21 mouse cellular contexts compared by ENCODE assay signal in genomic region chr12:88407996-88408322, GRCm38 (mm10). TPM values are rescaled to one million over a fixed set of nuclear protein-coding genes. Genes with fewer than 3 reads are reported as not detected.
DNase-seq lines count a peak whose midpoint lies in the region; ATAC-seq lines count a peak whose summit lies in the region.
"Had no signal": no experiment of that assay in that cellular context is flagged by ENCODE, and none has a peak within 500 bp of the region (broad histone marks: within the 10 kb centered on the region; RNA-seq: fewer than 3 reads in every experiment).

No protein-coding gene starts in this region.

- no peak overlapping the region for H3K4me2 ChIP-seq in liver, embryonic 12.5 days
- H3K4me2 ChIP-seq in liver, embryonic 11.5 days: no peak overlapping the region
- H3K4me2 ChIP-seq in neural tube, embryonic 15.5 days: no peak overlapping the region
- H3K4me2 ChIP-seq: forebrain, embryonic 13.5 days; hindbrain, embryonic 14.5 days; lung, embryonic 15.5 days; midbrain, embryonic 11.5 days had no signal

- DNase-seq in embryo, embryonic 10.5 days (ENCODE audit: low spot score): peak; percentile 9
- no peak for DNase-seq in embryo, embryonic 11 days
- DNase-seq in liver, embryonic 11.5 days (ENCODE audit: low spot score): no peak
- peak; percentile 74 for DNase-seq in layer of hippocampus, adult 9-11 months
- DNase-seq: adrenal gland, postnatal 36 days; cerebellum, adult 11-12 months; gastrocnemius, postnatal 36 days; heart, postnatal 4 days; kidney, adult 18-20 months; kidney, postnatal 4 days; left cerebral cortex, postnatal 4 days; right cerebral cortex, adult 18-20 months; right cerebral cortex, postnatal 4 days; thymus, postnatal 36 days had no signal

- 73% methylated on average over 4 of the region's 4 CpGs for WGBS in liver, embryonic 12.5 days (ENCODE audit: insufficient replicate concordance)
- 90% methylated on average over 4 of the region's 4 CpGs for WGBS in liver, embryonic 11.5 days
- 92% methylated on average over 4 of the region's 4 CpGs for WGBS in neural tube, embryonic 15.5 days

- H3K27ac ChIP-seq in liver, embryonic 12.5 days: no peak overlapping the region
- H3K27ac ChIP-seq in liver, embryonic 11.5 days (ENCODE audit: low read depth, low read length): no peak overlapping the region
- H3K27ac ChIP-seq in neural tube, embryonic 15.5 days (replicated peaks): no peak overlapping the region
- H3K27ac ChIP-seq: forebrain, embryonic 13.5 days; hindbrain, embryonic 14.5 days; lung, embryonic 15.5 days had no signal

- H3K27me3 ChIP-seq in liver, embryonic 12.5 days (replicated peaks): no peaks in the 10 kb centered on the region
- no peaks in the 10 kb centered on the region for H3K27me3 ChIP-seq in liver, embryonic 11.5 days (replicated peaks; ENCODE audit: control insufficient read depth, insufficient read depth, low read length)
- no peaks in the 10 kb centered on the region for H3K27me3 ChIP-seq in neural tube, embryonic 15.5 days (replicated peaks)
- H3K27me3 ChIP-seq: forebrain, embryonic 13.5 days; lung, embryonic 15.5 days had no signal

- 0 out of 2 replicates have a peak, but pooled peaks cover 2% of the 10 kb centered on the region for H3K36me3 ChIP-seq in liver, embryonic 12.5 days
- no peaks in the 10 kb centered on the region for H3K36me3 ChIP-seq in liver, embryonic 11.5 days (ENCODE audit: control insufficient read depth, insufficient read depth, low read length)
- peaks cover 17% of the 10 kb centered on the region; the same call in 1 of the 2 replicates for H3K36me3 ChIP-seq in neural tube, embryonic 15.5 days
- H3K36me3 ChIP-seq: lung, embryonic 15.5 days had no signal

- 0 out of 2 replicates have a peak, but pooled peaks have one; percentile 11 for ATAC-seq in liver, embryonic 12.5 days
- ATAC-seq in liver, embryonic 11.5 days (replicated peaks; ENCODE audit: low FRiP score): no peak
- ATAC-seq in common myeloid progenitor, adult 5-6 weeks (replicated peaks; ENCODE audit: low read depth, poor library complexity, severe bottlenecking): peak; percentile 51
- no peak for ATAC-seq in neural tube, embryonic 15.5 days (ENCODE audit: low FRiP score)
- ATAC-seq: forebrain, embryonic 13.5 days had no signal

- H3K9me3 ChIP-seq in liver, embryonic 12.5 days (replicated peaks): no peaks in the 10 kb centered on the region
- no peaks in the 10 kb centered on the region for H3K9me3 ChIP-seq in liver, embryonic 11.5 days (ENCODE audit: control insufficient read depth, low read length)
- H3K9me3 ChIP-seq in neural tube, embryonic 15.5 days (replicated peaks): no peaks in the 10 kb centered on the region
- H3K9me3 ChIP-seq: forebrain, embryonic 13.5 days; lung, embryonic 15.5 days had no signal

- no peaks in the 10 kb centered on the region for H3K4me1 ChIP-seq in liver, embryonic 12.5 days
- no peaks in the 10 kb centered on the region for H3K4me1 ChIP-seq in liver, embryonic 11.5 days (replicated peaks; ENCODE audit: control insufficient read depth, insufficient read depth, low read length)
- H3K4me1 ChIP-seq in neural tube, embryonic 15.5 days: peaks cover 7% of the 10 kb centered on the region; the same call in 1 of the 2 replicates
- H3K4me1 ChIP-seq: lung, embryonic 15.5 days had no signal

- H3K4me3 ChIP-seq in liver, embryonic 12.5 days: no peak overlapping the region
- no peak overlapping the region for H3K4me3 ChIP-seq in liver, embryonic 11.5 days (ENCODE audit: low read depth, low read length)
- no peak overlapping the region for H3K4me3 ChIP-seq in neural tube, embryonic 15.5 days (replicated peaks)
- H3K4me3 ChIP-seq: forebrain, embryonic 13.5 days; lung, embryonic 15.5 days had no signal

- H3K9ac ChIP-seq in liver, embryonic 12.5 days: no peak overlapping the region
- H3K9ac ChIP-seq in liver, embryonic 11.5 days (ENCODE audit: low read depth, low read length): no peak overlapping the region
- no peak overlapping the region for H3K9ac ChIP-seq in neural tube, embryonic 15.5 days (replicated peaks)
- H3K9ac ChIP-seq: forebrain, embryonic 13.5 days; hindbrain, embryonic 14.5 days; lung, embryonic 15.5 days had no signal

RNA-seq across cellular contexts. Expression of gene Adck1, which starts 47.6 kb away (rescaled TPM):
- 10.6 and 11.3 TPM in 2 replicates for polyA plus RNA-seq in liver, embryonic 12.5 days (2016; fragmentation: Nextera tagmentation; extraction: Ambion mirVana)
- polyA plus RNA-seq in liver, embryonic 11.5 days (2014; fragmentation: Nextera tagmentation; extraction: Ambion mirVana): 18.4 and 18.7 TPM in 2 replicates
- 14.0 and 19.0 TPM in 2 replicates for total RNA-seq in common myeloid progenitor, adult 5-6 weeks (2017)
- 36.9 and 41.6 TPM in 2 replicates for polyA plus RNA-seq in neural tube, embryonic 15.5 days (2015; fragmentation: Nextera tagmentation; extraction: Ambion mirVana)

Comparison
In these comparisons a context has a peak if more than half of its experiments do, and no peak if none do; other contexts are left out.
1. DNase-seq: peak in embryo, embryonic 10.5 days (single experiment) and layer of hippocampus, adult 9-11 months (single experiment); none in embryo, embryonic 11 days (single experiment) and liver, embryonic 11.5 days (single experiment).
2. ATAC-seq: peak in liver, embryonic 12.5 days (single experiment) and common myeloid progenitor, adult 5-6 weeks (single experiment); none in liver, embryonic 11.5 days (single experiment) and neural tube, embryonic 15.5 days (single experiment).